Mouse (Mus musculus) gastrocnemius, postnatal 10 days (tissue): ENCODE measurements at regions not wholly inside any gene's neighbourhood (a gene's known extent, or its start where the extent isn't known, plus 50 kb on each side); places are given as distances from the start of the nearest gene placed in this dataset.

ENCODE experiments used
- microRNA-seq, 2 experiments: library from miRNA; unstranded; fragments of <30 nt; microRNA quantifications; one replicate each; pipeline ENCODE4 v1.2.0; 2021

Small RNAs in the stretch of these regions (microRNA-seq; reads per million reads assigned to microRNA genes)
- gene Gm24271: 0 reads per million in 2 experiments
